Mouse (Mus musculus) urinary bladder, adult 2 months (tissue): ENCODE measurements around the gene Mrps31. TPM values are rescaled to one million over a fixed set of nuclear protein-coding genes. Genes with fewer than 3 reads are reported as not detected.

ENCODE experiments used
- polyA plus RNA-seq: library from polyadenylated mRNA; depleted of rRNA; stranded (reverse); fragments of >200 nt; gene quantifications from 2 replicates; pipeline ENCODE4 v1.2.3, GENCODE M21; 2012; rRNA removed

The Mrps31 gene
- polyA plus RNA-seq, 1 experiment = 22.7 TPM

Other genes with a start within 250 kb of the Mrps31 start
- 10.1 and 10.2 TPM in 2 replicates for gene Nek3, start 244.9 kb upstream of the Mrps31 start, polyA plus RNA-seq
- 4.7 and 5.1 TPM in 2 replicates for gene Ckap2, start 225.5 kb upstream of the Mrps31 start, polyA plus RNA-seq
- gene Vps36, start 218.6 kb upstream of the Mrps31 start, polyA plus RNA-seq = 29.0 and 30.2 TPM in 2 replicates
- 12.1 and 12.3 TPM in 2 replicates for gene Thsd1, start 184.0 kb upstream of the Mrps31 start, polyA plus RNA-seq
- gene Tpte, start 127.9 kb upstream of the Mrps31 start, polyA plus RNA-seq = not detected in 2 replicates
- gene Slc25a15, start 12.8 kb upstream of the Mrps31 start, polyA plus RNA-seq = 6.8 and 7.5 TPM in 2 replicates